Mouse (Mus musculus) lung, postnatal 0 days (tissue): ENCODE results near the gene Crlf3.

ENCODE experiments used
- CTCF ChIP-seq: IDR thresholded peaks from 2 replicates; pipeline ENCODE4 v1.5.1; 2016; ENCODE audit warnings: antibody characterized with exemption, mild to moderate bottlenecking
- EP300 ChIP-seq: IDR thresholded peaks from 2 replicates; pipeline ENCODE4 v1.6.1; 2016; ENCODE audit warnings: antibody characterized with exemption, mild to moderate bottlenecking, control low read depth

- no peak for TF ChIP-seq CTCF
- TF ChIP-seq EP300, result no peak
These were observed 8.4 kb upstream of the Crlf3 start, which contains the start of gene Atad5 for GRCm38 (mm10) chr11:80088917-80089816.
